Mouse (Mus musculus) granulocyte monocyte progenitor cell, adult 5-6 weeks (primary cell): Measurements from ENCODE around the gene Rbm45. TPM values are rescaled to one million over a fixed set of nuclear protein-coding genes. Genes with fewer than 3 reads are reported as not detected.
A peak's percentile ranks its signal among the peaks of the same experiment; 100 is the strongest.

Experiments used
- ATAC-seq: replicated peaks from 2 replicates; pipeline ENCODE4 v1.8.0; 2016; ENCODE audit warnings: mild to moderate bottlenecking, moderate TSS enrichment, inconsistent platforms; ENCODE audit not compliant: poor library complexity, severe bottlenecking
- total RNA-seq, 2 experiments: library from RNA; stranded (forward) in 1 of 2; stranded (reverse) in 1 of 2; fragments of 200-712, 200-1000 nt in 1 of 2; fragments of >200 nt in 1 of 2; fragmentation: Nextera tagmentation in 1 of 2; gene quantifications; 2 replicates each; pipeline ENCODE4 v1.2.3; 2014 to 2017

The Rbm45 gene
- total RNA-seq (2014; fragmentation: Nextera tagmentation): 20.0 and 21.8 TPM in 2 replicates
- 45.1 and 49.8 TPM in 2 replicates for total RNA-seq (2017)

DNA sequence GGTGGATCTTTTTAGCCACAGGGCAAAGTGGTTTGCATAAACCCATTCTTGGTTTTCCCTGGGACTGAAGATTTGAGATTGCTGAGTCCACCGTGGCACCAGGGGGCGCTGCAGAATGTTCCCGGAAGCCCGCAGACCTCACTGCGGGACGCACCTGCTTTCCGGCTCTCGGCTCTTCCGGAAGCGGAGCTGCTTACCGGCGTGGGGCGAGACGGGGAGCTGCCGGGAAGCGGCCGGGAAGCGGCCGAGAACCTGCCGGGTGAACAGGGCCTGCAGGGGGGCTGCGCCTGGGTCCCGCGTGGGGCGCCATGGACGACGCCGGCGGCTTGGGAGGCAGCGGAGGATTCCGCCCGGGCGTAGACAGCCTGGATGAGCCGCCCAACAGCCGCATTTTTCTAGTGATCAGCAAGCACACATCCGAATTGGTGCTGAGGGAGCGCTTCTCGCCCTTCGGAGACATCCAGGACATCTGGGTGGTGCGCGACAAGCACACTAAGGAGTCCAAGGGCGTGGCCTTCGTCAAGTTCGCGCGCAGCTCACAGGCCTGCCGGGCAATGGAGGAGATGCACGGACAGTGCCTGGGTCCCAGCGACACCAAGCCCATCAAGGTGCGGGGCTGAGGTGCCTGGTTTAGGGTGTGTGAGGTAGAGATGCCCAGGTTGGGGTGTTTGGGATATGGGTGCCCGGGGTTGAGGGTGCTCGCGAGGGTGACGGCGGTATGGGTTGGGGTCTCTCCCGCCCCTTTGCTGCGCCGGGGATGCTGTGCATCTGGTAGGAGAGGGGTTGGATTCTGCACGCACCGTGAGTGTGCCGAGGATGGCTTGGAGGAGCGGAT lies at the start of gene Rbm45:
TSS of gene Rbm45 (plus strand) at position 164 of the 835 bp plus-strand sequence.
- ATAC-seq: peak; percentile 84

GRCm38 (mm10) chr2:76320336-76320735 lies 49.4 kb upstream of the Rbm45 start:
- ATAC-seq: no peak

- ATAC-seq: no peak
Measured at GRCm38 (mm10) chr2:76323185-76323875, 46.5 kb upstream of the Rbm45 start.

- no peak for ATAC-seq
Measured at GRCm38 (mm10) chr2:76324463-76324862, 45.3 kb upstream of the Rbm45 start.

- ATAC-seq: no peak
Measured at GRCm38 (mm10) chr2:76326161-76326560, 43.6 kb upstream of the Rbm45 start.

DNA sequence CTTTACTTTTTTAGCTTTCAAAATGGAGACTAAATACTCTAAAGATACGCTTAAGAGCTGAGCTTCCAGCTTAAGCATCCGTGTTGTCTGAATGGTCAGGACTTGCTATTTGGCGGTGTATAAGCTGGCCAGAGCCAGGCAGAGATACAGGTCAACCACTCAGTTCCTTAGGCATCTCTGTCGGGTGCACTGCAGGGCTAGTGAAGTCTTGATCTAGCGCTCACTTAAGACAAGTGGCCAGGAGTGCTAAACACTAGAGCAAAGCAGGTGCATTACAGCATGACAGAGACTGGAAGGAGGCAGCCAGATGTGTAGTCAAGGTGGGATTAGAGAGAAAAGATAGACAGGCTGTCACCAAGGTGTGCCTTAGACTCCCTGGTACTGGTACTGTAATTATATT lies 39.7 kb upstream of the Rbm45 start:
- no peak for ATAC-seq

DNA sequence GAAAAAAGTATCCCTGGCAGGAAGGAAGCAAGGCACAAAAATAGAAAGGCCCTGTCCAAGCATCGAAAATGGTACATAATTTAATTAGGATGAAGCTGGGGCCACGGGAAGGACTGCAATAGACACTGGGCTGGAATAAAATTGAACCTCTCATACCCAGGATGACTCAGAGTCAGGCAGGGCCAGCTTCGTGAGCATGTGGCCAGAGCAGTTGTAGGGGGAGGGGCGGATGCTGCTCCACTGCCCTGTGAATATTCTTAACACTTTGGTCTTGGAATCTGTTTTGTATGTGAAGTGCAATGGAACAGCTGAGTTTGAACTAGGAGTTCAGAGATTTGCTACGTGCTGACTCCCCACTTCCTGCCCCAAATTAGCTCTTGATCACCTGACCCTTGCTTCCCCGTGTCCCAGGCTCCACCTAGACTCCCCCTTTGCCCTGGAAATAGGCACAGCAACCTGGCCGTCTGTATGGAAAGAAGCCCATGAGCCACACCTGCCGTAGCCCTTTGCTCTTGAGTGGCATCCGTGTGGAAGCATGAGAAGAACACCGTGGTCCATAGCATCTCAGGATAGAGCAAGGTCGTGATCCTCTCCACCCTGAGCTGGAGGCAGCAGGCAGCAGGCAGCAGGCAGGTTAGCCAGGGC lies 37.5 kb upstream of the Rbm45 start:
- no peak for ATAC-seq

DNA sequence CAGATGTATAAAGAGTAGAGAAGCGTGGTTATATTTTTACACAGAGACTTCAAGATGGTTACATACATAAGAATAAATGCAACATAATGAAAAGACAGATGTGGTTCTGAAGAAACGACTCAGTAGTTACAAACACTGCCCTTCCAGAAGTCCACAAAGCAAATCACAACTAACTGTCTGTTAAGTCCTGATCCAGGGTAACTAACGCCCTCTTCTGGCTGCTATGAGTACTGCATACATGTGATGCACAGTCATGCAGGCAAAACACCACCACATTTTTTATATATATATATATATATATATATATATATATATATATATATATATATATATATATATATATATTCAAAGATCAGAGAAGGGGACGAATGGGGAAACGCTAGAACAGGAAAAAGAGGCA lies 35.2 kb upstream of the Rbm45 start:
- no peak for ATAC-seq

- ATAC-seq: peak; percentile 68
Measured at GRCm38 (mm10) chr2:76338215-76339156, 31.3 kb upstream of the Rbm45 start, which contains the start of gene Pde11a. TSS of gene Pde11a (minus strand) at chr2:76338774.

DNA sequence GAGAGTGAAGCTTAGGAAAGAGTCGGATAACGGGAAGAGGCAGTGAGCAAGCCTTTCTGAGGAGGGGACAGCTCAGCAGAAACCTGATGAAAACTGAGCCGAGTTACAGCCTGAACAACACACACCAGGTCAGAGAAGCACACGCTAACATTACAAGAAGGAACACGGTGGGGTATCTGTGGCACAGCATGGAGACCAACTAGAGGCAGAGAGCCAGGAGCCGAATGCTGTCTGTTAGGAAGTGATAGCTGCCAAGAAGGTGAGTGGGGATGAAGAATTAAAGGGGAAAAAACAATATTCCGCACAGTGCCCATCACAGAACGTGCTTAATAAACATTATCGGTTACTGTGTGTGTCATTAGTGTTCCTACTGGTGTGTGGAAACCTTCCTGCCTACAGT lies 27.6 kb upstream of the Rbm45 start:
- no peak for ATAC-seq

DNA sequence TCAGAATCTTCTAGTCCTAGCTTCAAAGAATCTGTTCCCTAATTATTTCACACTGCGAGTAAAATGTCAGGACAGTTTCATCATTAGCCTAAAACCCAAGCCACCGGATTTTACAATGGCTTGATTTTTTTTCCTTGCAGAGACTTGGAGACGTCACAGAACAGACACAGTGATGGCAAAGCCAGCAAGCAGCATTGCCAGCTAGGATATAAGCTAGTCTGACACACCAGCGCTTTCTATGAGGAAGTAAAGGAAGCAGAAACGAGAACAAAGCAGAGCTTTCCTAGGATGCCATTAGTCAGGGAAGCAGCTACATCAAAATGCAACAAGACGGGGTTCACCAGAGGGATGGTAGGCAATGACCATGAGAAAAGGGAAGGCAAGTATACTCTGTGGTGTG lies 21.9 kb upstream of the Rbm45 start:
- no peak; the same call in 1 of the 2 replicates for ATAC-seq

DNA sequence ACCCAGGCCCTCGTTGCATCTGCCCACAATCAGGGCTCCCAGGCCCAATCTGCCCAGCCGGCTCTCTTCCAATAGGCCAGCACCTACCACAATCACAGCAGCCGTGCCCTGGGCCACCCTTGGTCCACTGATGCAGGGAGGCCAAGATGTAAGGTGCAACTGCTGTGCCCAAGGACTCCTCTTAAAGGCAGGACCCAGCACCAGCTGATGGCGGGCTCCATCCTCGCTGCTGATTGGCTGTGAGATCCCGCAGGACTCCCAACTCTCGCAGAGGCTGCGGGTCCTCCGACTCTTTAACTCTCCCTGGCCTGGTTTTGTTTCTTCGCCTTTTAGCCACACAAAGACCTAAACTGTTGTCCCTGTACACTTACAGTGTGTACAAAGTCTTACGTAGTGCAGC lies 9.6 kb upstream of the Rbm45 start, which contains the start of gene Cyct:
TSS of gene Cyct (minus strand) at position 225 of the 400 bp plus-strand sequence.
- ATAC-seq: no peak

- ATAC-seq: 0 out of 2 replicates have a peak, but pooled peaks have one; percentile 40
Measured at GRCm38 (mm10) chr2:76362111-76362510, 7.7 kb upstream of the Rbm45 start.

DNA sequence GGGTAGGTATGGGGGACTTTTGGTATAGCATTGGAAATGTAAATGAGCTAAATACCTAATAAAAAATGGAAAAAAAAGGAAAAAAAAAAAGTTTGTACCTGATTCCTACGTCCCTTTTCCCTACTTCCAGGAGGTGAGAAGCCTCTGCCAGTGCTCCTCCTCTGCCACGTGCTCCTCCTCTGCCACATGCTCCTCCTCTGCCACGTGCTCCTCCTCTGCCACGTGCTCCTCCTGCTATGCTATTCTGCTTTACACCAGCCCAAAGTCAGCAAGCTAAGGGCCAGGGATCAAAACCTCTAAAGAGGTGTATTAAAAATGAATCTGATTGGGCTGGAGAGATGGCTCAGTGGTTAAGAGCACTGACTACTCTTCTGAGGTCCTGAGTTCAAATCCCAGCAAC lies 4.0 kb upstream of the Rbm45 start:
- no peak for ATAC-seq

- ATAC-seq: peak; percentile 54
Measured at GRCm38 (mm10) chr2:76367188-76367922, 2.4 kb upstream of the Rbm45 start.

GRCm38 (mm10) chr2:76368861-76369660 lies 723 bp upstream of the Rbm45 start:
- ATAC-seq: 0 out of 2 replicates have a peak, but pooled peaks have one; percentile 13

- peak; percentile 50 for ATAC-seq
Measured at GRCm38 (mm10) chr2:76370656-76370922, 805 bp downstream of the Rbm45 start.

- ATAC-seq: no peak
Measured at GRCm38 (mm10) chr2:76372244-76372643, 2.5 kb downstream of the Rbm45 start.
